Mouse (Mus musculus): ENCODE measurements around the gene Meltf. TPM values are rescaled to one million over a fixed set of nuclear protein-coding genes. Genes with fewer than 3 reads are reported as not detected.

The Meltf gene
- polyA plus RNA-seq (2015; fragmentation: Nextera tagmentation; extraction: Ambion mirVana) = 33.6 and 51.6 TPM in 2 replicates

- H3K36me3 ChIP-seq = no peaks in the 10 kb centered on the region
- H3K9me3 ChIP-seq = no peaks in the 10 kb centered on the region
- H3K27me3 ChIP-seq (replicated peaks) = no peaks in the 10 kb centered on the region
- peaks cover 2% of the 10 kb centered on the region; the same call in 1 of the 2 replicates for H3K4me1 ChIP-seq (replicated peaks)
- no peak within 1 kb of the TSS for H3K9ac ChIP-seq
- peak; percentile 87 for ATAC-seq
- 25% methylated on average over 21 of the region's 21 CpGs for WGBS
- H3K4me2 ChIP-seq (replicated peaks) = peak within 1 kb of the TSS; percentile 48
- H3K4me3 ChIP-seq (replicated peaks) = peak within 1 kb of the TSS; percentile 11; the same call in 1 of the 2 replicates
- no peak within 1 kb of the TSS for H3K27ac ChIP-seq
Measured at GRCm38 (mm10) chr16:31878573-31879257, at the start of gene Meltf. TSS of gene Meltf (plus strand) at chr16:31878810.

GRCm38 (mm10) chr16:31830726-31831125 lies 47.9 kb upstream of the Meltf start:
- Histone ChIP-seq H3K4me1 (replicated peaks) (no peaks in the 10 kb centered on the region), H3K27ac (no peak overlapping the region), H3K27me3 (replicated peaks) (no peaks in the 10 kb centered on the region), H3K4me2 (replicated peaks) (no peak overlapping the region), H3K9ac (no peak overlapping the region), H3K36me3 (no peaks in the 10 kb centered on the region), H3K9me3 (no peaks in the 10 kb centered on the region), H3K4me3 (replicated peaks) (no peak overlapping the region)
- WGBS = 89% methylated on average over 4 of the region's 4 CpGs
- no peak for ATAC-seq

GRCm38 (mm10) chr16:31832630-31833422 lies 45.8 kb upstream of the Meltf start:
- Histone ChIP-seq H3K9ac (no peak overlapping the region), H3K27me3 (replicated peaks) (no peaks in the 10 kb centered on the region), H3K36me3 (no peaks in the 10 kb centered on the region; the same call in 1 of the 2 replicates), H3K4me1 (replicated peaks) (no peaks in the 10 kb centered on the region), H3K9me3 (no peaks in the 10 kb centered on the region), H3K4me3 (replicated peaks) (no peak overlapping the region), H3K27ac (no peak overlapping the region), H3K4me2 (replicated peaks) (no peak overlapping the region)
- 91% methylated on average over 10 of the region's 10 CpGs for WGBS
- no peak for ATAC-seq

GRCm38 (mm10) chr16:31834011-31834584 lies 44.5 kb upstream of the Meltf start:
- Histone ChIP-seq H3K4me1 (replicated peaks) (no peaks in the 10 kb centered on the region), H3K36me3 (peaks cover 3% of the 10 kb centered on the region; the same call in 1 of the 2 replicates), H3K4me2 (replicated peaks) (no peak overlapping the region), H3K27me3 (replicated peaks) (no peaks in the 10 kb centered on the region), H3K9ac (no peak overlapping the region), H3K9me3 (no peaks in the 10 kb centered on the region), H3K4me3 (replicated peaks) (no peak overlapping the region), H3K27ac (no peak overlapping the region)
- WGBS = 68% methylated on average over 7 of the region's 7 CpGs
- no peak for ATAC-seq

- Histone ChIP-seq H3K9me3 (no peaks in the 10 kb centered on the region), H3K9ac (no peak overlapping the region), H3K4me2 (replicated peaks) (no peak overlapping the region), H3K4me3 (replicated peaks) (no peak overlapping the region), H3K27ac (no peak overlapping the region), H3K27me3 (replicated peaks) (no peaks in the 10 kb centered on the region), H3K36me3 (peaks cover 3% of the 10 kb centered on the region; the same call in 1 of the 2 replicates), H3K4me1 (replicated peaks) (no peaks in the 10 kb centered on the region)
- ATAC-seq = no peak
- WGBS = 77% methylated on average over 2 of the region's 2 CpGs
Measured at GRCm38 (mm10) chr16:31834662-31835318, 43.8 kb upstream of the Meltf start.

- H3K27ac ChIP-seq = no peak overlapping the region
- ATAC-seq = no peak
- WGBS = 84% methylated on average over 3 of the region's 3 CpGs
- no peak overlapping the region for H3K9ac ChIP-seq
- no peaks in the 10 kb centered on the region for H3K9me3 ChIP-seq
- H3K27me3 ChIP-seq (replicated peaks) = no peaks in the 10 kb centered on the region
- peaks cover 3% of the 10 kb centered on the region; the same call in 1 of the 2 replicates for H3K36me3 ChIP-seq
- H3K4me3 ChIP-seq (replicated peaks) = no peak overlapping the region
- no peak overlapping the region for H3K4me2 ChIP-seq (replicated peaks)
- no peaks in the 10 kb centered on the region for H3K4me1 ChIP-seq (replicated peaks)
Measured at GRCm38 (mm10) chr16:31837362-31837761, 41.2 kb upstream of the Meltf start.

GRCm38 (mm10) chr16:31844246-31844645 lies 34.4 kb upstream of the Meltf start:
- no peaks in the 10 kb centered on the region for H3K9me3 ChIP-seq
- no peak overlapping the region for H3K4me3 ChIP-seq (replicated peaks)
- no peaks in the 10 kb centered on the region for H3K4me1 ChIP-seq (replicated peaks)
- no peak overlapping the region for H3K4me2 ChIP-seq (replicated peaks)
- no peak overlapping the region for H3K27ac ChIP-seq
- H3K36me3 ChIP-seq = no peaks in the 10 kb centered on the region; the same call in 1 of the 2 replicates
- H3K9ac ChIP-seq = no peak overlapping the region
- WGBS = 92% methylated on average over 3 of the region's 3 CpGs
- no peak for ATAC-seq
- no peaks in the 10 kb centered on the region for H3K27me3 ChIP-seq (replicated peaks)

GRCm38 (mm10) chr16:31846763-31847162 lies 31.8 kb upstream of the Meltf start:
- H3K4me1 ChIP-seq (replicated peaks) = no peaks in the 10 kb centered on the region
- H3K27me3 ChIP-seq (replicated peaks) = no peaks in the 10 kb centered on the region
- no peak overlapping the region for H3K9ac ChIP-seq
- WGBS = 86% methylated on average over 10 of the region's 10 CpGs
- H3K4me2 ChIP-seq (replicated peaks) = no peak overlapping the region
- no peak for ATAC-seq
- no peak overlapping the region for H3K27ac ChIP-seq
- H3K4me3 ChIP-seq (replicated peaks) = no peak overlapping the region
- no peaks in the 10 kb centered on the region; the same call in 1 of the 2 replicates for H3K36me3 ChIP-seq
- no peaks in the 10 kb centered on the region for H3K9me3 ChIP-seq

GRCm38 (mm10) chr16:31863920-31864319 lies 14.7 kb upstream of the Meltf start:
- Histone ChIP-seq H3K9me3 (peaks cover 5% of the 10 kb centered on the region; the same call in 1 of the 2 replicates), H3K27me3 (replicated peaks) (no peaks in the 10 kb centered on the region), H3K9ac (no peak overlapping the region), H3K36me3 (peaks cover 16% of the 10 kb centered on the region), H3K4me1 (replicated peaks) (no peaks in the 10 kb centered on the region), H3K27ac (no peak overlapping the region), H3K4me2 (replicated peaks) (no peak overlapping the region), H3K4me3 (replicated peaks) (no peak overlapping the region)
- 63% methylated on average over 5 of the region's 5 CpGs for WGBS
- no peak for ATAC-seq

- peaks cover 18% of the 10 kb centered on the region for H3K36me3 ChIP-seq
- no peak overlapping the region for H3K27ac ChIP-seq
- H3K9ac ChIP-seq = no peak overlapping the region
- H3K9me3 ChIP-seq = peaks cover 5% of the 10 kb centered on the region; the same call in 1 of the 2 replicates
- ATAC-seq = no peak
- H3K4me1 ChIP-seq (replicated peaks) = no peaks in the 10 kb centered on the region
- no peak overlapping the region for H3K4me2 ChIP-seq (replicated peaks)
- no peak overlapping the region for H3K4me3 ChIP-seq (replicated peaks)
- WGBS = 89% methylated on average over 3 of the region's 3 CpGs
- no peaks in the 10 kb centered on the region for H3K27me3 ChIP-seq (replicated peaks)
Measured at GRCm38 (mm10) chr16:31865242-31865641, 13.4 kb upstream of the Meltf start.

GRCm38 (mm10) chr16:31866911-31867310 lies 11.7 kb upstream of the Meltf start:
- peaks cover 17% of the 10 kb centered on the region; the same call in 1 of the 2 replicates for H3K36me3 ChIP-seq
- ATAC-seq = no peak

GRCm38 (mm10) chr16:31867736-31868135 lies 10.9 kb upstream of the Meltf start:
- H3K27ac ChIP-seq = no peak overlapping the region
- H3K9me3 ChIP-seq = no peaks in the 10 kb centered on the region
- H3K4me2 ChIP-seq (replicated peaks) = no peak overlapping the region
- peaks cover 17% of the 10 kb centered on the region; the same call in 1 of the 2 replicates for H3K36me3 ChIP-seq
- H3K27me3 ChIP-seq (replicated peaks) = no peaks in the 10 kb centered on the region
- no peaks in the 10 kb centered on the region for H3K4me1 ChIP-seq (replicated peaks)
- 77% methylated on average over 4 of the region's 4 CpGs for WGBS
- no peak overlapping the region for H3K4me3 ChIP-seq (replicated peaks)
- no peak for ATAC-seq
- no peak overlapping the region for H3K9ac ChIP-seq

More at GRCm38 (mm10) chr16:31866911-31867310, 11.7 kb upstream of the Meltf start:
- Histone ChIP-seq H3K4me3 (replicated peaks) (no peak overlapping the region), H3K27ac (no peak overlapping the region), H3K27me3 (replicated peaks) (no peaks in the 10 kb centered on the region), H3K4me1 (replicated peaks) (no peaks in the 10 kb centered on the region), H3K4me2 (replicated peaks) (no peak overlapping the region), H3K9ac (no peak overlapping the region), H3K9me3 (no peaks in the 10 kb centered on the region)
- WGBS = 92% methylated on average over 3 of the region's 3 CpGs

Data from intestine, embryonic 15.5 days (tissue).